Mouse (Mus musculus) 416B (cell line): Measurements from ENCODE around the gene Btbd9.
A peak's percentile ranks its signal among the peaks of the same experiment; 100 is the strongest.

Experiments used
- DNase-seq: peaks from one replicate; pipeline ENCODE4 v3.0.0; 2011; ENCODE audit warnings: low read depth

Gene Btbd9

DNA sequence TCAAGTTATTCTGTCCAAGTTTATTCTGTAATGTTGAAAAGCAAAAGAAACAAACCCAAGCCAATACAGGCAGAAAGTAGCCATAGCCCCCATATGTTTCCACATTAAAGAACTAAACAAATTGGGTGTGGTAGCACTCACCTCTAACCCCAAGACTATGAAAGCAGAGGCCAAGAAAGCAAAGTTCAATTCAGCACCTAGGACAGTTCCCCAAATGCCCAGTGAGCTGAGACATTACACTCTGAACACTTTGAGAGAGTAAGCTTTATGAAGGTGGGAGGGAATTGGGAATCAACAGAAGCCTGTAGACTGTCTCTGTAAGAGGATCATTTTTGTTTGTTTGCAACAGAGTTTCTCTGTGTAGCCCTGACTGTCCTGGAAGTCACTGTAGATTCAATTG lies 186.6 kb downstream of the Btbd9 start:
- DNase-seq = peak; percentile 51

DNA sequence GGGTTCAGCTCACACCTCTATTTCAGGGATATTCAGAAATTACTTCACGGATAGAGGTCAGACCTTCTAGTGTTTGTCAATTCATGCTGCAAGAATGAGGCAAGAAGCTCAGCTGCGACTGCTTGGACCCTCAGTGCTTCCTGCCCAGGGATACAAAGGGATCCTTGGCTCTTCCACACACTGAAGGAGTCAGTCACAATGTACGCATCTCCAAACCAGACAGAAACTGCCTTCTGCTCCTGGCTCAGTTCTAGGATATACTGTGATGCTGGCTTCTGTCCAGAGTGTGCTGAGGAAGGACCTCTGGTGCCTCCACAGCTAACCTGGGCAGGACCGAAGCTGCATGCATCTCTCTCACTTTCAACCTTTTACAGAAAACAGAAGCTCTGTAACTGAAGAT lies 187.5 kb downstream of the Btbd9 start:
- no peak for DNase-seq

DNA sequence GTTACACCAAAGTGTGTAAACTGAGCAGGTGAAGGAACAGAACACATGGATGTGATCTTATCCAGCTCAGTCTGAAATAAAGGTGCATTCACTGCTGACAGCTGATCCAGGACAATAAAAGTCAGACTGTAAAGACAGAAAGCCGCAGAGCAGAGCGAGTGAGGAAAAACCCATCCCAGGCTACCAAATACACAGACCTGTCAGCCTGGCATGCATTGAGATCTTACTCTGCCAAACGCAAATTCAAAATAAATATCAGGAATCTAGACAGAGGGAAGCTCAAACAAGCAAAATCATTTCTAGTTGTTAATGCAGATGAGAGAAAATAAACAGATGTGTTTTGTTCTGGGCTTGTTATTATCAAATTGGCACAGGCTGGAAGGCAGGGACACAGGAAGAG lies 187.9 kb downstream of the Btbd9 start:
- no peak for DNase-seq

DNA sequence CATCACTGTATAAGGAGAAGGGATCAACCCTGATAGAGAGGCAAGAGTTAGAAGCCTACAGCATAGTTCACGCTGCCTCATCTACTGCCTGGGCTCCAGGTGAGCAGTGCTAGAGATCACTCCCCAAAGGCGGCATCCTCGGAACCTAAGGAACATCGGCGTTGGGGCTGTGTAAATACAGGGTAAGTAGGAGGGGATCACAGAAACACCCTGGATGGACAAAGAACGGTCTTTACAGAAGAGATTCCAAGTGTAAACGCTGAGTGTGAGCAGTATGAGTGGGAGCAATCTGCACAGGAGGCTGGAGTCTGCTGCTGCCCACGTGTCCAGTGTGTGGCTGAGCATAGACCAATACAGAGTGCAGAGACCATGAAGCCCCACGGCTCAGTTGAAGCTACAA lies 190.0 kb downstream of the Btbd9 start:
- DNase-seq = no peak

- no peak for DNase-seq
Observed at GRCm38 (mm10) chr17:30383649-30384048, 192.6 kb downstream of the Btbd9 start.

DNA sequence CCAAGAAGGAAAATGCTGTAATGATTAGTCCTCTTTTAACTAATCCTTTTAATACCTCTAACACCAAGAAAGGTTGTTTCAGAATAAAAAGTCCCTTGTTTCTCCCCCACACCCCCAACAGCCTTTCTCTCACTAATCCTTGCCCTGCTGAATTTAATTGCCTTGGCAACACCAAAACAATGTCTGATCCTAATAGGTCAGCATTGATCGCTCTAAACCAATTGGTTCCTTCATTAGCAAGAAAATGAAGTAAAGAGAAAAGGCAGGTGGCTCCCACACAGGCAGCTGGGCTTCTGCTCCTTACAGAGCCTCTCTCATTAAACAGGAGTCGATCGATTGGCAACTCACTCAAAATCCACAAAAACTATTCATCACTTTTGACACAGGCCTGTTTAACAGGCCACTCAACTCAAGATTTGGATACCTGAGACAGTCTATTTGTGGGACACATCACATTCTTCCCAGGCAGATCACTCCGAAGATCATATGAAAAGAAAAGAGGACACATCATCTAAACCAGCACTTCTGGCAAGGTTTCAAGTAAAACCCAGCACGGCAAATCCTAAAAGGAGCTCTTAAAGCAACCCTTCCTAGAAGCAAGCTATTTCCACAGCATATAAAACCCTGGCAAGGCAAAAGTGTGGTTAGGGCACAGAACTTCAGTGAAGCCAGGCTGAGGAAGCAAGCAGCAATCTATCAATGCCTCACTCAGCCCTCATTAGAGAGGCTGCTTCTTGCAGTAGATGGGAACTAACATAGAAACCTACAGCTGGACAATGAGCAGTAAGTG lies 197.9 kb downstream of the Btbd9 start:
- no peak for DNase-seq

- DNase-seq = no peak
Observed at GRCm38 (mm10) chr17:30377754-30378153, 198.5 kb downstream of the Btbd9 start.

GRCm38 (mm10) chr17:30375107-30375506 lies 201.2 kb downstream of the Btbd9 start:
- peak; percentile 28 for DNase-seq

- no peak for DNase-seq
Observed at GRCm38 (mm10) chr17:30368559-30368958, 207.7 kb downstream of the Btbd9 start.

GRCm38 (mm10) chr17:30364701-30365100 lies 211.6 kb downstream of the Btbd9 start:
- DNase-seq = no peak

DNA sequence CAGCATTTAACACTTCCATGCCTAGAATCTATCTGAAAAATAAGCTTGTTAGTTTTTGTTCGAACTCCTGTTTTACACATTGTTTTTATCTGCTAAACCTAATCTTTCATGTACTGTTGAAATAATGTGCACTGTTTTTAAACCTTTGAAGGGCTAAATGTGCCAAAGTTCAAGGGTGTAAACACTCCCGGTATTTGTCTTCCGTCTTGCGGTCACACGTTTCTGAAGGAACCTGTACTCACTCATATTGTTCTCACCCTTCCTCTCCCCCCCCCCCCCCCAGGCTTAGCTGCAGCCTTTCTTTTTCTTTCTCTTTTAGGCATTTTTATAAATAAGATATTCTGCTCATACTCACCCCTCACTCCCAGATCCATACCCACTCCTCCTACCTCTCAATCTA lies 212.9 kb downstream of the Btbd9 start:
- no peak for DNase-seq

GRCm38 (mm10) chr17:30360654-30361053 lies 215.6 kb downstream of the Btbd9 start:
- DNase-seq = peak; percentile 4

DNA sequence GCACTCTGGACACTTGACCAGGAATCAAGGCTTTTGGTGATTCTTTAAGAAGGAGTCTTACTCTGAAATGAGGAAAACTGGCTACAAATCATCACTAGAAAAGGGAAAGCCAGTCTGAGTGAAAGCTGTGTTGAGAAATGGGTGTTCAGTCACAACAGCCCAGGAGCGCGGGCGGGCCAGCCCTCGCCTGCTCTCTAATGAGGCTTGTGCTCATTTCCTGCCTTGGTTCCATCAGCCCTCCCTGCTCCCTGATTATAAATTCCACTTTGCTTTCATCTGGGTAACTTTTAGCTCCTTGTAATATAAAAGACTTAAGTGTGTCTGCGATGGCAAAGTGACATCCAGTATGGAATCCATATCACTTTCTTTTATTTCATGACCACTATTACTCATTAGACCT lies 216.9 kb downstream of the Btbd9 start:
- no peak for DNase-seq

- DNase-seq = no peak
Observed at GRCm38 (mm10) chr17:30355431-30355830, 220.9 kb downstream of the Btbd9 start.

- DNase-seq = no peak
Observed at GRCm38 (mm10) chr17:30354381-30354780, 221.9 kb downstream of the Btbd9 start.

- no peak for DNase-seq
Observed at GRCm38 (mm10) chr17:30348031-30348430, 228.3 kb downstream of the Btbd9 start.

GRCm38 (mm10) chr17:30347101-30347613 lies 229.1 kb downstream of the Btbd9 start:
- DNase-seq = no peak

- no peak for DNase-seq
Observed at GRCm38 (mm10) chr17:30345008-30345407, 231.3 kb downstream of the Btbd9 start.

- DNase-seq = peak; percentile 21
Observed at GRCm38 (mm10) chr17:30343701-30344473, 232.4 kb downstream of the Btbd9 start.

DNA sequence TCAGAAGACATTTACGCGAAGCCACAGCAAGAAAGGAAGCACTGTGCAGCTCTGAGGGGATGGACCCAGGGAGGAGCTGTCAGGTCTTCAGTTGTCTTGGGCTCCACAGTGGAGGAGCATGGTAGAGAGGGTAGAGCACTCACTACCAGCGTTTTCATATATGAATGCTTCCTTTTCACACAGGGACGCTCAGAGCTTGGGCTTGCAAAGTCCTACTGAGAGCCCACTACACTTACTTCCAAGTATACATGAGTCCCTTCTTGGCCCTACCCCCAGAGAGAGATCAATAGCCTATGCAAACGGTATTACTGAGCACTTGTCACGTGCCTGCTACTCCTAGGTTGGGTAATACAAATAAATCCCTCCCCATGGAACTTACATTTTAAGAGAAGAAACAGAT lies 234.7 kb downstream of the Btbd9 start:
- no peak for DNase-seq

DNA sequence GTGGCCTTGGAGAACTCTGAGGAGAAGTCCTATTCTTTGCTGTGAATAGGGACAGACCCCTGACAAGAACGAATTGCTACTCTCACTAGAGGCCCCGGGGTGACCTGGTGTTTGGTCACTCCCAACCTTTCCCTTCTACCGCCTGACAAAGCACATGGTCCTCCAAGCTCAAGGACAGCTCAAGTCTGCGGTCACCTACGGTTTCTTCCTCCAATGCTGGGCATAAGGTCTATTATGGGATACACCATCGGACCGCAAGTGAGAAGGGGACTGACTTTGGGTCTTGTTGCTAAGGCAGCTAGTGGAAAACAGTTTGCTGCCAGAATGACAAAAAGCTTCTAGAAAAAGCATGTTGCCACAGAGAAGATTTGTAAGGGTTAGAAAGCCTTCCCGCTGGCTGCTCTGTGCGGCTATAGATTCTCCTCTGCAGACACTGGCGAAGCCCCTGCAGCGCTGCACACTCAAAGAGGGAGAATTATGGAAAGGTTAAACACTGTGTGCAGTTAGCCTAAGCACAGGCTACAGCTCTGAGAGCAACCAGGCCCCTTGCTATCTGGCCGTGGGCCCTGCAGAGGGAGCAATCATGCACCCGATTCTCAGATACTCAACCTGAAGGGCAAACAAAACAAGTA lies 235.7 kb downstream of the Btbd9 start:
- no peak for DNase-seq

- no peak for DNase-seq
Observed at GRCm38 (mm10) chr17:30339317-30339716, 237.0 kb downstream of the Btbd9 start.

DNA sequence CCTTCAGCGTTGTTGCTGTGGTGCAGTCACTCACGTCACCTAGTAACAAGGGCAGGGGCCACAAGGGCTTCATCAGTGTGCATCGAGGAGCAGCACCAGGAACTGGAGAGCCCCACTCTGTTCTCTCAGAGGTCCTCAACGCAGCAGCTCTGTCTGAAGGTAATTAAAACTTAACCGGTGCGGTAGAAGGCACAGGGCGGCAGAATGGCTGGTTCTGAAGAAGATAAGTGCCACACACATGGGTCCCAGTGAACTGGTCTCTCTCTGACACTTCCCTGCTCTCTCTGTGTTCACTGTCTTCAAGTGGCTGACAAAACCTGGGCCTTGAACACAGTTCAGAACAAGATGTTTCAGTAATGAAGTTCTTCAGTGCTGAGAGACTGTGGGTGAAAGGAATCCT lies 239.5 kb downstream of the Btbd9 start:
- DNase-seq = no peak
